Mouse (Mus musculus): ENCODE measurements around the gene Bcam. TPM values are rescaled to one million over a fixed set of nuclear protein-coding genes. Genes with fewer than 3 reads are reported as not detected.

The Bcam gene
- polyA plus RNA-seq, 1 experiment from 2014 or later = 17.6 TPM

Other genes with a start within 250 kb of the Bcam start
- 5.1 and 7.8 TPM in 2 replicates for gene Ppp1r37, start 207.9 kb downstream of the Bcam start, polyA plus RNA-seq (2014; fragmentation: Nextera tagmentation; extraction: Ambion mirVana)
- 0.40 and 0.47 TPM in 2 replicates for gene Zfp296, start 193.7 kb downstream of the Bcam start, polyA plus RNA-seq (2014; fragmentation: Nextera tagmentation; extraction: Ambion mirVana)
- gene Gemin7, start 193.4 kb downstream of the Bcam start, polyA plus RNA-seq (2014; fragmentation: Nextera tagmentation; extraction: Ambion mirVana) = 151 and 156 TPM in 2 replicates
- gene Clasrp, start 166.5 kb downstream of the Bcam start, polyA plus RNA-seq (2014; fragmentation: Nextera tagmentation; extraction: Ambion mirVana) = 59.7 and 64.1 TPM in 2 replicates
- 2.9 and 3.7 TPM in 2 replicates for gene Relb, start 141.6 kb downstream of the Bcam start, polyA plus RNA-seq (2014; fragmentation: Nextera tagmentation; extraction: Ambion mirVana)
- gene Clptm1, start 106.0 kb downstream of the Bcam start, polyA plus RNA-seq (2014; fragmentation: Nextera tagmentation; extraction: Ambion mirVana) = 89.1 and 92.0 TPM in 2 replicates
- gene Apoc2, start 93.1 kb downstream of the Bcam start, polyA plus RNA-seq (2014; fragmentation: Nextera tagmentation; extraction: Ambion mirVana) = not detected in 2 replicates
- not detected in 2 replicates for gene Gm44805, start 89.6 kb downstream of the Bcam start, polyA plus RNA-seq (2014; fragmentation: Nextera tagmentation; extraction: Ambion mirVana)
- gene Apoc4, start 89.5 kb downstream of the Bcam start, polyA plus RNA-seq (2014; fragmentation: Nextera tagmentation; extraction: Ambion mirVana) = not detected in 2 replicates
- 1.00 and 2.0 TPM in 2 replicates for gene Apoc1, start 78.4 kb downstream of the Bcam start, polyA plus RNA-seq (2014; fragmentation: Nextera tagmentation; extraction: Ambion mirVana)
- 125 and 152 TPM in 2 replicates for gene Apoe, start 71.8 kb downstream of the Bcam start, polyA plus RNA-seq (2014; fragmentation: Nextera tagmentation; extraction: Ambion mirVana)
- 160 and 171 TPM in 2 replicates for gene Tomm40, start 55.6 kb downstream of the Bcam start, polyA plus RNA-seq (2014; fragmentation: Nextera tagmentation; extraction: Ambion mirVana)
- 56.0 and 59.2 TPM in 2 replicates for gene Nectin2, start 20.5 kb downstream of the Bcam start, polyA plus RNA-seq (2014; fragmentation: Nextera tagmentation; extraction: Ambion mirVana)
- 0.28 and 0.84 TPM in 2 replicates for gene Cblc, start 25.8 kb upstream of the Bcam start, polyA plus RNA-seq (2014; fragmentation: Nextera tagmentation; extraction: Ambion mirVana)
- 0.51 and 1.1 TPM in 2 replicates for gene Bcl3, start 51.8 kb upstream of the Bcam start, polyA plus RNA-seq (2014; fragmentation: Nextera tagmentation; extraction: Ambion mirVana)
- gene Gm19345, start 81.0 kb upstream of the Bcam start, polyA plus RNA-seq (2014; fragmentation: Nextera tagmentation; extraction: Ambion mirVana) = not detected in 2 replicates
- gene Ceacam16, start 90.3 kb upstream of the Bcam start, polyA plus RNA-seq (2014; fragmentation: Nextera tagmentation; extraction: Ambion mirVana) = 0.32 TPM in 1 of 2 replicates, not detected in the other
- not detected in 2 replicates for gene Ceacam19, start 116.9 kb upstream of the Bcam start, polyA plus RNA-seq (2014; fragmentation: Nextera tagmentation; extraction: Ambion mirVana)
- 2.6 and 2.8 TPM in 2 replicates for gene Pvr, start 150.1 kb upstream of the Bcam start, polyA plus RNA-seq (2014; fragmentation: Nextera tagmentation; extraction: Ambion mirVana)
- 0.13 TPM in 1 of 2 replicates, not detected in the other for gene Igsf23, start 179.7 kb upstream of the Bcam start, polyA plus RNA-seq (2014; fragmentation: Nextera tagmentation; extraction: Ambion mirVana)
- not detected in 2 replicates for gene Ceacam20, start 194.4 kb upstream of the Bcam start, polyA plus RNA-seq (2014; fragmentation: Nextera tagmentation; extraction: Ambion mirVana)
- not detected in 2 replicates for gene Nlrp9b, start 220.4 kb upstream of the Bcam start, polyA plus RNA-seq (2014; fragmentation: Nextera tagmentation; extraction: Ambion mirVana)

Data from forebrain, embryonic 11.5 days (tissue).